Mouse (Mus musculus) limb, embryonic 15.5 days (tissue): ENCODE measurements at regions not wholly inside any gene's neighbourhood (a gene's known extent, or its start where the extent isn't known, plus 50 kb on each side); places are given as distances from the start of the nearest gene placed in this dataset.
A peak's percentile ranks its signal among the peaks of the same experiment; 100 is the strongest.

Experiments
- ATAC-seq: fragments of 200-750 bp; cut with Nextera tagmentation; 2 replicates; pipeline ENCODE4 v1.8.0; 2017; ENCODE audit warnings: low read depth, moderate TSS enrichment; ENCODE audit not compliant: insufficient number of reproducible peaks, low FRiP score, low TSS enrichment
- H3K27ac ChIP-seq: fragments of 300-500 bp; sonication (generic); 2 replicates; pipeline ENCODE4 v1.5.1; 2015; ENCODE audit warnings: moderate library complexity, mild to moderate bottlenecking, inconsistent platforms
- H3K27me3 ChIP-seq: fragments of 300-500 bp; sonication (generic); 2 replicates; pipeline ENCODE4 v1.6.1; 2015; ENCODE audit warnings: inconsistent platforms
- H3K36me3 ChIP-seq: fragments of 300-500 bp; sonication (generic); 2 replicates; pipeline ENCODE4 v1.6.1; 2015; ENCODE audit warnings: inconsistent platforms
- H3K4me1 ChIP-seq: fragments of 300-500 bp; sonication (generic); 2 replicates; pipeline ENCODE4 v1.6.1; 2015; ENCODE audit warnings: inconsistent platforms
- H3K4me2 ChIP-seq: fragments of 300-500 bp; sonication (generic); 2 replicates; pipeline ENCODE4 v1.6.1; 2015; ENCODE audit warnings: mild to moderate bottlenecking, inconsistent platforms
- H3K4me3 ChIP-seq: fragments of 300-500 bp; sonication (generic); 2 replicates; pipeline ENCODE4 v1.5.1; 2015; ENCODE audit warnings: mild to moderate bottlenecking, inconsistent platforms
- H3K9ac ChIP-seq: fragments of 300-500 bp; sonication (generic); 2 replicates; pipeline ENCODE4 v1.6.1; 2015; ENCODE audit warnings: inconsistent platforms
- H3K9me3 ChIP-seq: fragments of 300-500 bp; sonication (generic); 2 replicates; pipeline ENCODE4 v1.6.1; 2016; ENCODE audit warnings: inconsistent platforms
- WGBS: fragments of 180-500 bp; shearing (Covaris S2); methylation state at CpG from one replicate; pipeline ENCODE4 v1.1.7; 2015; 5-methylcytosine and 5-hydroxymethylcytosine counted together

- 40% methylated on average over 4 of the region's 4 CpGs for WGBS
- Histone ChIP-seq H3K4me1 (no peaks in the 10 kb centered on the region), H3K27ac (no peak overlapping the region), H3K4me3 (no peak overlapping the region), H3K27me3 (no peaks in the 10 kb centered on the region), H3K9ac (no peak overlapping the region), H3K36me3 (no peaks in the 10 kb centered on the region), H3K9me3 (no peaks in the 10 kb centered on the region), H3K4me2 (no peak overlapping the region)
- ATAC-seq, result no peak
Observed at GRCm38 (mm10) chr3:63036691-63037090, 204.6 kb upstream of the Mme start.

- Histone ChIP-seq H3K9me3 (no peaks in the 10 kb centered on the region), H3K4me1 (no peaks in the 10 kb centered on the region), H3K27ac (no peak overlapping the region), H3K4me3 (no peak overlapping the region), H3K9ac (no peak overlapping the region), H3K36me3 (no peaks in the 10 kb centered on the region), H3K4me2 (no peak overlapping the region), H3K27me3 (no peaks in the 10 kb centered on the region)
- WGBS, result 88% methylated on average over 4 of the region's 4 CpGs
- no peak for ATAC-seq
Observed at GRCm38 (mm10) chr3:63070786-63071185, 170.6 kb upstream of the Mme start.

- ATAC-seq, result no peak
- no peaks in the 10 kb centered on the region for H3K36me3 ChIP-seq
- H3K27me3 ChIP-seq, result no peaks in the 10 kb centered on the region
- no peak overlapping the region for H3K27ac ChIP-seq
- no peak overlapping the region for H3K4me3 ChIP-seq
- no peak overlapping the region for H3K4me2 ChIP-seq
- no peaks in the 10 kb centered on the region for H3K4me1 ChIP-seq
- no peaks in the 10 kb centered on the region for H3K9me3 ChIP-seq
- no peak overlapping the region for H3K9ac ChIP-seq
Observed at GRCm38 (mm10) chr3:63073051-63073450, 168.3 kb upstream of the Mme start.

GRCm38 (mm10) chr3:63078181-63078580, 163.2 kb upstream of the Mme start:
- no peak for ATAC-seq

GRCm38 (mm10) chr3:63082161-63082560, 159.2 kb upstream of the Mme start:
- 94% methylated on average over 6 of the region's 6 CpGs for WGBS
- H3K4me2 ChIP-seq, result no peak overlapping the region

More at GRCm38 (mm10) chr3:63078181-63078580, 163.2 kb upstream of the Mme start:
- no peak overlapping the region for H3K27ac ChIP-seq
- WGBS, result 70% methylated on average over 2 of the region's 2 CpGs
- no peak overlapping the region for H3K4me2 ChIP-seq
- H3K9ac ChIP-seq, result no peak overlapping the region
- H3K27me3 ChIP-seq, result no peaks in the 10 kb centered on the region
- no peak overlapping the region for H3K4me3 ChIP-seq
- no peaks in the 10 kb centered on the region for H3K36me3 ChIP-seq
- no peaks in the 10 kb centered on the region for H3K4me1 ChIP-seq
- H3K9me3 ChIP-seq, result no peaks in the 10 kb centered on the region

GRCm38 (mm10) chr3:63085426-63085825, 155.9 kb upstream of the Mme start:
- H3K4me2 ChIP-seq, result no peak overlapping the region
- 44% methylated on average over 2 of the region's 2 CpGs for WGBS
- H3K9me3 ChIP-seq, result no peaks in the 10 kb centered on the region
- no peak for ATAC-seq
- no peaks in the 10 kb centered on the region for H3K36me3 ChIP-seq
- no peak overlapping the region for H3K9ac ChIP-seq
- no peak overlapping the region for H3K27ac ChIP-seq
- H3K4me3 ChIP-seq, result no peak overlapping the region
- H3K4me1 ChIP-seq, result no peaks in the 10 kb centered on the region
- H3K27me3 ChIP-seq, result no peaks in the 10 kb centered on the region

More at GRCm38 (mm10) chr3:63082161-63082560, 159.2 kb upstream of the Mme start:
- Histone ChIP-seq H3K4me1 (no peaks in the 10 kb centered on the region), H3K9me3 (no peaks in the 10 kb centered on the region), H3K27ac (no peak overlapping the region), H3K36me3 (no peaks in the 10 kb centered on the region), H3K9ac (no peak overlapping the region), H3K4me3 (no peak overlapping the region), H3K27me3 (no peaks in the 10 kb centered on the region)
- ATAC-seq, result no peak

- Histone ChIP-seq H3K9me3 (no peaks in the 10 kb centered on the region), H3K27me3 (no peaks in the 10 kb centered on the region), H3K4me3 (no peak overlapping the region), H3K9ac (no peak overlapping the region), H3K36me3 (no peaks in the 10 kb centered on the region), H3K4me1 (no peaks in the 10 kb centered on the region), H3K4me2 (no peak overlapping the region), H3K27ac (no peak overlapping the region)
- no peak for ATAC-seq
- 74% methylated on average over 1 of the region's 1 CpGs for WGBS
Observed at GRCm38 (mm10) chr3:63092901-63093300, 148.4 kb upstream of the Mme start.

- H3K27me3 ChIP-seq, result no peaks in the 10 kb centered on the region
- no peak overlapping the region for H3K27ac ChIP-seq
- H3K4me2 ChIP-seq, result no peak overlapping the region
- no peaks in the 10 kb centered on the region for H3K9me3 ChIP-seq
- ATAC-seq, result no peak
- no peak overlapping the region for H3K9ac ChIP-seq
- no peaks in the 10 kb centered on the region for H3K36me3 ChIP-seq
- WGBS, result 39% methylated on average over 2 of the region's 2 CpGs
- H3K4me1 ChIP-seq, result no peaks in the 10 kb centered on the region
- H3K4me3 ChIP-seq, result no peak overlapping the region
Observed at GRCm38 (mm10) chr3:63115216-63115615, 126.1 kb upstream of the Mme start.

- H3K9ac ChIP-seq, result no peak overlapping the region
- H3K4me2 ChIP-seq, result no peak overlapping the region
- no peak overlapping the region for H3K27ac ChIP-seq
- H3K27me3 ChIP-seq, result no peaks in the 10 kb centered on the region
- H3K36me3 ChIP-seq, result no peaks in the 10 kb centered on the region
- H3K4me3 ChIP-seq, result no peak overlapping the region
- ATAC-seq, result no peak
- 83% methylated on average over 3 of the region's 3 CpGs for WGBS
- no peaks in the 10 kb centered on the region for H3K9me3 ChIP-seq
- peaks cover 5% of the 10 kb centered on the region for H3K4me1 ChIP-seq
Observed at GRCm38 (mm10) chr3:63131883-63132282, 109.5 kb upstream of the Mme start.

- Histone ChIP-seq H3K9me3 (no peaks in the 10 kb centered on the region), H3K4me1 (peaks cover 11% of the 10 kb centered on the region), H3K9ac (no peak overlapping the region), H3K4me2 (no peak overlapping the region), H3K27me3 (no peaks in the 10 kb centered on the region), H3K27ac (peak overlapping the region; percentile 75), H3K4me3 (no peak overlapping the region), H3K36me3 (no peaks in the 10 kb centered on the region)
- WGBS, result 28% methylated on average over 10 of the region's 10 CpGs
- peak; percentile 89 for ATAC-seq
Observed at GRCm38 (mm10) chr3:63137391-63138147, 103.8 kb upstream of the Mme start.

- WGBS, result 76% methylated on average over 5 of the region's 5 CpGs
- Histone ChIP-seq H3K36me3 (no peaks in the 10 kb centered on the region), H3K4me3 (no peak overlapping the region), H3K9ac (no peak overlapping the region), H3K27ac (no peak overlapping the region), H3K4me2 (no peak overlapping the region), H3K9me3 (no peaks in the 10 kb centered on the region), H3K27me3 (no peaks in the 10 kb centered on the region), H3K4me1 (no peaks in the 10 kb centered on the region)
- ATAC-seq, result no peak
Observed at GRCm38 (mm10) chr3:63146237-63146636, 95.1 kb upstream of the Mme start.

- peak overlapping the region; percentile 6 for H3K27ac ChIP-seq
- no peaks in the 10 kb centered on the region for H3K27me3 ChIP-seq
- no peak overlapping the region for H3K4me3 ChIP-seq
- H3K9me3 ChIP-seq, result no peaks in the 10 kb centered on the region
- H3K36me3 ChIP-seq, result no peaks in the 10 kb centered on the region
- peaks cover 10% of the 10 kb centered on the region; the same call in 1 of the 2 replicates for H3K4me1 ChIP-seq
- H3K4me2 ChIP-seq, result no peak overlapping the region
- ATAC-seq, result peak; percentile 74; the same call in 1 of the 2 replicates
- H3K9ac ChIP-seq, result no peak overlapping the region
- WGBS, result 26% methylated on average over 5 of the region's 5 CpGs
Observed at GRCm38 (mm10) chr3:63182411-63183166, 58.7 kb upstream of the Mme start.
